16 mouse cellular contexts compared by ENCODE assay signal in genomic region chr16:4097521-4097920, GRCm38 (mm10).
"Had no signal": no experiment of that assay in that cellular context is flagged by ENCODE, and none has a peak within 500 bp of the region (broad histone marks: within the 10 kb centered on the region; RNA-seq: fewer than 3 reads in every experiment).

No protein-coding gene starts in this region.

- H3K27me3 ChIP-seq: lung, embryonic 15.5 days; megakaryocyte, embryonic 14.5 days; midbrain, embryonic 13.5 days; midbrain, embryonic 15.5 days; neural tube, embryonic 12.5 days; stomach, embryonic 15.5 days had no signal

- H3K27ac ChIP-seq: lung, embryonic 15.5 days; macrophage; midbrain, embryonic 13.5 days; midbrain, embryonic 15.5 days; neural tube, embryonic 12.5 days; stomach, embryonic 15.5 days; stomach, postnatal 0 days had no signal

- H3K4me1 ChIP-seq: lung, embryonic 15.5 days; midbrain, embryonic 13.5 days; midbrain, embryonic 15.5 days; neural tube, embryonic 12.5 days; stomach, embryonic 15.5 days had no signal

- H3K9me3 ChIP-seq: lung, embryonic 15.5 days; megakaryocyte, embryonic 14.5 days; midbrain, embryonic 13.5 days; midbrain, embryonic 15.5 days; neural tube, embryonic 12.5 days; stomach, embryonic 15.5 days had no signal

- H3K4me3 ChIP-seq: lung, embryonic 15.5 days; megakaryocyte, embryonic 14.5 days; midbrain, embryonic 13.5 days; midbrain, embryonic 15.5 days; neural tube, embryonic 12.5 days; stomach, embryonic 15.5 days had no signal

- H3K4me2 ChIP-seq: lung, embryonic 15.5 days; midbrain, embryonic 11.5 days; midbrain, embryonic 13.5 days; midbrain, embryonic 15.5 days; neural tube, embryonic 12.5 days; stomach, embryonic 15.5 days had no signal

- DNase-seq: lung, postnatal 14 days; lung, postnatal 36 days; right cerebral cortex, postnatal 14 days; thymus, adult 2 months; thymus, postnatal 25 days; thymus, postnatal 4 days had no signal

- H3K9ac ChIP-seq: lung, embryonic 15.5 days; midbrain, embryonic 13.5 days; midbrain, embryonic 15.5 days; neural tube, embryonic 12.5 days; stomach, embryonic 15.5 days had no signal

- ATAC-seq: lung, postnatal 0 days; midbrain, embryonic 13.5 days; midbrain, embryonic 15.5 days had no signal
